Mouse (Mus musculus): ENCODE data around the gene Fxyd1. TPM values are rescaled to one million over a fixed set of nuclear protein-coding genes. Genes with fewer than 3 reads are reported as not detected.

Gene Fxyd1
- total RNA-seq, 2 experiments from 2014 or later: 1,112 to 1,150 TPM

DNA sequence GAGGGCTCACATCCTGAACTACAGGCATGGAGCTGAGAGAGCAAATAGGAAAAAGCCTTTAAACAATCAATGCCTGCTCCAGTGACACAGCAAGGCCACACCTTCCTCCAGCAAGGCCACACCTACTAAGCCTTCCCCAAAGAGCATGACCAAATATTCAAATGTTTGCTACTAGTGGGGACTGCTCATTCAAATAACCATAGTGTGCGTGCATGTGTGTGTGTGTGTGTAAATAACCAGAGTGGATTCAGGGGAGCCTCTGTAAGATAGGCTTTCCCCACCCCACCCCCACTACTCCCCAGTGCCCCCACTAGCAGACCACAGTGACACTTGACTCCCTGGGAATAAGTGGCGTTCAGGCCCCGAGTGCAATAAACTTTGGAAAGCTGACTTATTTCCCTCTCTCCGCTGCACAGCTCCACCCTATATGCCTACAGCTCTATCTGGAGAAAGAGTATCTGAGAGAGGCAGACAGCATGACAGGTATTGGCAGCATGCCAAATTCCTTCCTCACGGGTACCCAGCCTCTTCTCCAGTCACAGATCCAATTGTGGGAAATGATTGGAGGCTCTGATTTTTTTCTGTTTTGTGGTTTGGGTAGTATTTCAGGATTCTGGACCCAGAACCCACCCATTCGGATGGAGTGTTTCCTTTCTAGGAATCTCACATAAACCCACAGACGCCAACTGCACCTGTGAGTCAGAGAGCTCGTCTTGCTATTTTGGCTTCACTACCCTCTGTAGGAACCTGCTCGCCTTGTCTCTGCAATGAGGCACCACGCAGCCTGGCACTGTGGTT lies 39.7 kb downstream of the Fxyd1 start:
- DNase-seq: no peak

DNA sequence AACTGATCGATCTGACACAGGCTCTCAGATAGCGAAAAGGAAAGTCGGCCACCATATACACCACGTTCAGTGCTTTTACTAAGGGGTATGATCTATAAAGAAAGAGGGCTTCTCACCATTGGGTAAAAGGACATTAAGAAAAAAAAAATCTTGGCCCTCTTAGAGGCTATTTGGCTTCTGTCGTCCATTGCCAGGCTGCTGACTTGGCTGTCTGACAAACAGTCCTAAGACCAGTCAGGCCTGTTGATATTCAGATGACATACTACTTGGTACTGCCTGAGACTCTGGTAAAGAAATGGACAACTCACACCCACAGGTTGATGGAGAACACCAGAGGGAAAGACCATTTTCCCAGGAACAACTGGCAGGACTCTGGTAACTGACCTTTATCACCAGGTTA lies 44.0 kb downstream of the Fxyd1 start:
- DNase-seq: no peak

DNA sequence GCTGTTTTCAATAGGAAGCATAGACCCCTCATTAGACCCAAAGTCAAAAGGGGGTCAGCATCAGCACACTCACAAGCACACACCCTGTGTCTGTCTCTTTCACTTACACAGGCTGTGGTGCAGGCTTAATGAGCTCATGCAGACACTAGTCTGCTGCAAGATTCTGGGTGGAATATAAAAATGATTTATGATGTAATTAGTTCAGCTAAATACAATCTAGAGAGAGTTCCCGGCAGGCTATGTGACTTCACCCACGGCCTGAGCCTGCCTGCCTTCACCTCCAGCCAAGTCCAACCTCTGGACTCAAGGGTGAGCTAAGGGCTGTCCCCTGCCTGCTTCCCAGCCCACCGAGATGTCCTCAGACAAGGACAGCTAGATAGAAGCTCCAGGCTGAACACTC lies 48.1 kb downstream of the Fxyd1 start:
- DNase-seq: no peak

DNA sequence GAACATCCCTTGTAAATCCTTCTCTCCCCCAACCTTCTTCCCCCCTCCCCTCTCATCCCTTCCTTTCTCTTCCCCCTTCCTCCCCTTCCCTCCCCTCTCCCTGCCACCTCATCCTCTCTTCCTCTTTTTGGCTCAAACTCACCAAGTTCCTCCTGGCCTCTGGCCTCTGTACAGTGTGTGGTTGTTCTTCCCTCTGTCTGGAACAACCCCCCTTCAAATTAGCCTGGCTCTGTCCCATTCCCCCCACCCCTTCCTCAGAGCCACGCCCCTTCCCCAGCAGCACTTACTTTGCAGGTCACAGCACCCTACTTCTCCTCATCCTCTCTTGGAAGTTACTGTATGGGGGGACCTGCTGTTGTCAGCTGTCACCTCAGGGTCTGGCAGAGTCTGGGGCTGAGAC lies 48.8 kb downstream of the Fxyd1 start:
- DNase-seq: no peak

DNA sequence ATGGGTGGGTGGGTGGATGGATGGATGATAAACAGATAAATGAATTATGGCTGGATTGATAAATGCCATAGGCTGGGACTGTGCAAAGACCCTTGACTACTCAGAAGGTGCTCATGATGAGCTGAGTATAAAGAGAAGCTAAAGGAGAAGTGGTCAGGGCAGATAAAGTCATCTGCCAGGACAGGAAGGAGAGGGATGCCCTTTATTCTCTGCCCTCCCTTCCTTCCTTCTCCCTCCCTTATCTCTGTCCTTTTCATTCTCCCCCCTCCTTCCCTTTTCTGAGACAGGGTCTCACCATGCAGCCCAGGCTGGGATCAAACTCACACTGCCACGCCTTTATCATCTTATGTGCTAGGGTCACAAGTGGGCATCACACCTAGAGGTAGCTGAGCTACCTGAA lies 49.2 kb downstream of the Fxyd1 start:
- no peak for DNase-seq

DNA sequence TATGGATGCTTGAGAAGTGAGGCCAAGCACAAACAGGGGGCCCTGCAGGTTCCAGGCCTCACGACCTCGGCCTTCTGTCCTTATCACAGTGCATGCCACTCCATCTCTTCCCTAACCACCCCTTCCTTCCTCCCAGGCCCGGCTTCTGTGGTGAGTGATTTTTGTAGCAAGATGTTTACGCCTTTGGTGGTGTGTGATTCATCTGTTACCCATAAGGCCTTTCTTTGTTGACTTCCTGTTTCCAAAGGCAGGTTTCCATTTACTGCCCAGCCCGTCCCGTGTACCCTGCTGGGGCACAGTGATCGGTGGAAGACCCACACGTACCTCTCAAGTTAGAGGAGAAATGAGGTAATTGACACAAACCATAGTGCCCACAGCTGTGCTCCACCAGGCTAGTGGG lies 54.3 kb downstream of the Fxyd1 start:
- no peak for DNase-seq

Small RNA genes lying within 50 kb of the gene (microRNA-seq; reads per million reads assigned to microRNA genes)
- gene Mir7050: 0 reads per million in 2 experiments

Other genes starting within 250 kb of the Fxyd1 start
- gene Ffar2, start 233.4 kb downstream of the Fxyd1 start, total RNA-seq (2021): 1 to 10 TPM in 1 of 2 experiments, under 1 TPM in 1; 0.56 to 1.2 TPM
- not detected for gene Ffar3, start 201.0 kb downstream of the Fxyd1 start, total RNA-seq (2021)
- gene Ffar1, start 195.6 kb downstream of the Fxyd1 start, total RNA-seq (2021): not detected
- 1 to 10 TPM in 1 of 2 experiments, not detected in 1; 2.3 TPM for gene Cd22, start 176.9 kb downstream of the Fxyd1 start, total RNA-seq (2021)
- gene Mag, start 142.3 kb downstream of the Fxyd1 start, total RNA-seq (2021): 10 to 100 TPM in 1 of 2 experiments, 1 to 10 TPM in 1; 8.4 to 10.4 TPM
- not detected for gene Hamp2, start 132.5 kb downstream of the Fxyd1 start, total RNA-seq (2021)
- not detected for gene Hamp, start 113.2 kb downstream of the Fxyd1 start, total RNA-seq (2021)
- 10 to 100 TPM; 76.7 to 78.9 TPM for gene Usf2, start 100.4 kb downstream of the Fxyd1 start, total RNA-seq (2021)
- gene Lsr, start 83.7 kb downstream of the Fxyd1 start, total RNA-seq (2021): under 1 TPM; 0.49 to 0.72 TPM
- under 1 TPM in 1 of 2 experiments, not detected in 1; 0.18 TPM for gene Fam187b, start 83.4 kb downstream of the Fxyd1 start, total RNA-seq (2021)
- gene Fxyd5, start 14.7 kb downstream of the Fxyd1 start, total RNA-seq (2021): 10 to 100 TPM; 10.1 to 21.5 TPM
- gene Fxyd7, start 5.7 kb downstream of the Fxyd1 start, total RNA-seq (2021): 1 to 10 TPM; 2.4 to 2.6 TPM
- 1 to 10 TPM; 8.4 to 9.9 TPM for gene Lgi4, start 2.1 kb upstream of the Fxyd1 start, total RNA-seq (2021)
- gene Fxyd3, start 19.5 kb upstream of the Fxyd1 start, total RNA-seq (2021): 1 to 10 TPM; 2.9 TPM
- gene Hpn, start 58.1 kb upstream of the Fxyd1 start, total RNA-seq (2021): 1 to 10 TPM; 6.8 to 7.8 TPM
- gene Scn1b, start 69.8 kb upstream of the Fxyd1 start, total RNA-seq (2021): 100 to 1,000 TPM; 303 to 352 TPM
- gene Gramd1a, start 98.7 kb upstream of the Fxyd1 start, total RNA-seq (2021): 10 to 100 TPM; 35.0 to 35.8 TPM
- not detected for gene Scgb2b2, start 233.3 kb upstream of the Fxyd1 start, total RNA-seq (2021)
- gene Scgb1b2, start 234.6 kb upstream of the Fxyd1 start, total RNA-seq (2021): not detected